Mouse (Mus musculus): ENCODE results near the gene Gm21860.

- TF ChIP-seq CTCF (IDR thresholded peaks at IDR 0.05; ENCODE audit: low read depth, low read length) (no peak), POLR2A (IDR thresholded peaks at IDR 0.05; ENCODE audit: borderline replicate concordance, low read depth, low read length) (no peak)
Observed at GRCm38 (mm10) chrY:90737606-90738430, 16.8 kb downstream of the Gm21860 start.

All from bone marrow macrophage, adult 2 months (primary cell).